Mouse (Mus musculus): ENCODE measurements around the gene Tmprss4.

Tmprss4 gene

GRCm38 (mm10) chr9:45203797-45204410, at the start of gene Tmprss4:
Gene Tmprss4 (minus strand): TSS chr9:45204092.
- no peaks in the 10 kb centered on the region for H3K36me3 ChIP-seq (ENCODE audit: control insufficient read depth, insufficient read depth, low read length, poor library complexity, severe bottlenecking)
- no peaks in the 10 kb centered on the region for H3K27me3 ChIP-seq (ENCODE audit: control insufficient read depth, insufficient read depth, low read length, poor library complexity, severe bottlenecking)
- no peak for DNase-seq (ENCODE audit: low read depth, low spot score)

DNA sequence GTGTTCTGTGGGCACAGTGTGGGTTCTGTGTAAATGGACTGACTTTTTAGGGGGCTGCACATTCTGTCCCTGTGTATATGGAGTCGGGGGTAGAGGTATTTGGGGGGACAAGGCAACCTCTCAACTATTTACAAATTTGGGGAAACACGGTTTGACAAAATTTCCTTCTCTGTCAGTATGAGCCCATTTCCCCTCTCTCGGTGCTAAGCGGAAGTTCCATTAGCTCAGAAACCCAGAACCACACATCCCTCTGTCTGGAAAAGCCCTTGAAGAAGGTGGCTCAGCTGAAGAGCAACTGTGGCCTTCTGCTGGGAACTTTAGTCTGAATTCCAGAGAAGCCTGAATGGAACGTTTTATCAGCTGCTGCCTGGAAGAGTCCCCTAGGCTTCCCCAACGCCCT, 48.5 kb upstream of the Tmprss4 start:
- H3K36me3 ChIP-seq (ENCODE audit: control insufficient read depth, insufficient read depth, low read length, poor library complexity, severe bottlenecking): peaks cover 20% of the 10 kb centered on the region
- no peak for DNase-seq (ENCODE audit: low read depth, low spot score)
- H3K27me3 ChIP-seq (ENCODE audit: control insufficient read depth, insufficient read depth, low read length, poor library complexity, severe bottlenecking): no peaks in the 10 kb centered on the region

GRCm38 (mm10) chr9:45251990-45252389, 48.1 kb upstream of the Tmprss4 start:
- no peak for DNase-seq (ENCODE audit: low read depth, low spot score)
- Histone ChIP-seq H3K36me3 (ENCODE audit: control insufficient read depth, insufficient read depth, low read length, poor library complexity, severe bottlenecking) (peaks cover 18% of the 10 kb centered on the region), H3K27me3 (ENCODE audit: control insufficient read depth, insufficient read depth, low read length, poor library complexity, severe bottlenecking) (no peaks in the 10 kb centered on the region)

GRCm38 (mm10) chr9:45251281-45251680, 47.4 kb upstream of the Tmprss4 start:
- Histone ChIP-seq H3K36me3 (ENCODE audit: control insufficient read depth, insufficient read depth, low read length, poor library complexity, severe bottlenecking) (peaks cover 18% of the 10 kb centered on the region), H3K27me3 (ENCODE audit: control insufficient read depth, insufficient read depth, low read length, poor library complexity, severe bottlenecking) (no peaks in the 10 kb centered on the region)
- no peak for DNase-seq (ENCODE audit: low read depth, low spot score)

GRCm38 (mm10) chr9:45250306-45250705, 46.4 kb upstream of the Tmprss4 start:
- DNase-seq (ENCODE audit: low read depth, low spot score): no peak
- H3K36me3 ChIP-seq (ENCODE audit: control insufficient read depth, insufficient read depth, low read length, poor library complexity, severe bottlenecking): peaks cover 9% of the 10 kb centered on the region
- H3K27me3 ChIP-seq (ENCODE audit: control insufficient read depth, insufficient read depth, low read length, poor library complexity, severe bottlenecking): no peaks in the 10 kb centered on the region

DNA sequence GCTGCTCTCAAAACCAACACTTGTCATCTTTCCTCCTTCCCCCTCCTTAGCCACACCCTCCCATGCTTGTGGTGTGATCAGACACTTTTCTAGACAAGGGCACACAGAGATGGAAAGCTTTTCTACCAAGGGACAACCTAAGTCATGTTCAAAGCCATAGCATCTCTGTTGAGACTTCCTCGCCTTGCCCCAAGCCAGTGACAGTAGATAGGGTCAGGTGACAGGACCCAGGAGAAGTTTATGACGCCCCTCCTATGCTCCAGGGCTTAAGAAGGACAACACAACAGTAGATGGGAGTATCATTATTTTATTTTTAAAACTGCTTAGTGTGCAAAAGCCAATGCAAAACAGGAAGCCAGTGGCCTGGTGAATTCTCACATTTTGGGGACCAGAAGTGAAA, 43.6 kb upstream of the Tmprss4 start:
- Histone ChIP-seq H3K36me3 (ENCODE audit: control insufficient read depth, insufficient read depth, low read length, poor library complexity, severe bottlenecking) (no peaks in the 10 kb centered on the region), H3K27me3 (ENCODE audit: control insufficient read depth, insufficient read depth, low read length, poor library complexity, severe bottlenecking) (no peaks in the 10 kb centered on the region)
- DNase-seq (ENCODE audit: low read depth, low spot score): peak; percentile 70

- Histone ChIP-seq H3K36me3 (ENCODE audit: control insufficient read depth, insufficient read depth, low read length, poor library complexity, severe bottlenecking) (no peaks in the 10 kb centered on the region), H3K27me3 (ENCODE audit: control insufficient read depth, insufficient read depth, low read length, poor library complexity, severe bottlenecking) (no peaks in the 10 kb centered on the region)
- peak; percentile 94 for DNase-seq (ENCODE audit: low read depth, low spot score)
Observed at GRCm38 (mm10) chr9:45246060-45246459, 42.2 kb upstream of the Tmprss4 start.

DNA sequence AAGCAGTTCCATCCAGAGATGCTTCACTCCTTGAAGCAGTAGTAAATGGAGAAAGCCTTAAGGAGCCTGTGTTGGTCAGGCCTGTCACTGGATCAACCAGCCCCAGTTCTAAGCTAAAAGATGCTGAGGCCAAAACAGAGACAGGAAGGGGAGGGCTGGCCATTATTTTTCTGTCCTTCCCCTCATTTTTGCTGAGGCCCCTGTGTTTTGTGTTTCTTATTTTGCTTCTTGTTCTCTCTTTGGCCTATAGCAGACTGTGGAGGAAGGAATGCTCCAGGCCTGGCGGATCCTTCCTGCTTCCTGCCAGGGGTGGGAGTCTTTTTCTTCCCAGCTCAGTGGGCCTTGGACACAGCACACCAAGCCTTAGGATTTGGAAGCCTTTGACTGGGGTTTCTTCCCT, 41.5 kb upstream of the Tmprss4 start:
- DNase-seq (ENCODE audit: low read depth, low spot score): no peak
- no peaks in the 10 kb centered on the region for H3K27me3 ChIP-seq (ENCODE audit: control insufficient read depth, insufficient read depth, low read length, poor library complexity, severe bottlenecking)
- no peaks in the 10 kb centered on the region for H3K36me3 ChIP-seq (ENCODE audit: control insufficient read depth, insufficient read depth, low read length, poor library complexity, severe bottlenecking)

DNA sequence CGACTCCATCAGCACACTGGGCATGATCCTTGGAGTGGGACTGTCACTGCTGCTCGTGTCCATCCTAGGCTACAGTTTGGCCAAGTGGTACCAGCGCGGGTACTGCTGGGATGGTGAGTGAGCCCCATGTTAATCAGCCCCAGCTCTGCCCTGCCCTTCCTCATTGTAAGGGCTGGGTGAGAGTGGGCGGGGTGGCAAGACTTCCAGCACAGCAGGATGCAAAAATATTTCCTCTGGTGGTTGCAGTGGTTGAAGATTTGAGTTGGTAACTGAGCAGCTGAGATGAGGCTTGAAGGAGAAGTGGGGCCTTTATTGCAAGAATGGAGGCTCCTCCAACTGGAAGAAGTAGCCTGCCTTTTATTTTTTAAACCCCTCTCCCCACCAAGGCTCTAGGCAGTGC, 37.5 kb upstream of the Tmprss4 start:
- H3K27me3 ChIP-seq (ENCODE audit: control insufficient read depth, insufficient read depth, low read length, poor library complexity, severe bottlenecking): no peaks in the 10 kb centered on the region
- peak; percentile 73 for DNase-seq (ENCODE audit: low read depth, low spot score)
- H3K36me3 ChIP-seq (ENCODE audit: control insufficient read depth, insufficient read depth, low read length, poor library complexity, severe bottlenecking): no peaks in the 10 kb centered on the region

DNA sequence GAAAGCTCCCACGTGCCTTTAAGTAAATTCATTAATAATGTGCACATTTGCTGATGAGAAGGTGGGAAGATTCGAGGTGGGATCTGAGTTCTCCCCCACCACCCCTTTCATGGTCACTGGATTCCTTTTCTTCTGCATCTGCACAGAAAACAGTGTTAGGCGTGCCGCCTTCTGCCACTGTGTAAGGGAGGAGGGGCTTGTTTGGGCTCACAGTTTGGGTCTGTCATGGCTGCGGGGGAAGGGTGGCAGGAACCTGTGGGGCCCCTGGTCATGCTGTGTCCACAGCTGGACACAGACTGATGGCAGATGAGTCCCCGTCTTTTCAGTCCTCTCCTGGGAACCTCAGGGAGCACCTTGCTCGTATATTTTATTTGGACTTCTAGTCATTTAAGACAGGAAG, 32.9 kb upstream of the Tmprss4 start:
- H3K36me3 ChIP-seq (ENCODE audit: control insufficient read depth, insufficient read depth, low read length, poor library complexity, severe bottlenecking): no peaks in the 10 kb centered on the region
- H3K27me3 ChIP-seq (ENCODE audit: control insufficient read depth, insufficient read depth, low read length, poor library complexity, severe bottlenecking): no peaks in the 10 kb centered on the region
- DNase-seq (ENCODE audit: low read depth, low spot score): no peak

DNA sequence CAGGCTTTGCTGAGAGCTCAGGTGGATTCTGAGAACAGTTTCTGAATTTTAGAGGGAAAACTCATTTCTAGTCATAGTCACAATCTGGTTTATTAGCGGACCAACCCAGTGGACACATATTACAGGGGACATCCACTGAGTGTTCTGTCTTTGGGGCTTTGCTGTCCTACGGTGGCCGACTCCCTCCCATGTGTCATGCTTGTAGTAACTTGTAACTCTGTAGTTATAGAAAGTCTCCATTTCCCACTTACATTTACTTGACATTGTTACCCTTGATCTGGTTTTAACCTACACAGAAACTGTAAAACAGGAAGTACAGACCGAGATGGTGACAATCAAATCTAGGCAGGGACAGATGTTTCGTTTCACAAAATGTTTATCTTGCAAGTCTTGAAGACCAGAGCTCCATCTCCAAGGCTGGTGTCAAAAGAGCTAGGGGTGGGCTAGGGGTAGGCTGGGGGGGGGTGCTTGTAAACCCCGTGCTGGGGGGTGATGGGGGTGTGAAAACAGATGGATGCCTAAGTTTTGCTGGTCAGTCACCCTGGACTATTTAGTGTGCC, 31.9 kb upstream of the Tmprss4 start:
- DNase-seq (ENCODE audit: low read depth, low spot score): peak; percentile 73
- H3K27me3 ChIP-seq (ENCODE audit: control insufficient read depth, insufficient read depth, low read length, poor library complexity, severe bottlenecking): no peaks in the 10 kb centered on the region
- H3K36me3 ChIP-seq (ENCODE audit: control insufficient read depth, insufficient read depth, low read length, poor library complexity, severe bottlenecking): no peaks in the 10 kb centered on the region

DNA sequence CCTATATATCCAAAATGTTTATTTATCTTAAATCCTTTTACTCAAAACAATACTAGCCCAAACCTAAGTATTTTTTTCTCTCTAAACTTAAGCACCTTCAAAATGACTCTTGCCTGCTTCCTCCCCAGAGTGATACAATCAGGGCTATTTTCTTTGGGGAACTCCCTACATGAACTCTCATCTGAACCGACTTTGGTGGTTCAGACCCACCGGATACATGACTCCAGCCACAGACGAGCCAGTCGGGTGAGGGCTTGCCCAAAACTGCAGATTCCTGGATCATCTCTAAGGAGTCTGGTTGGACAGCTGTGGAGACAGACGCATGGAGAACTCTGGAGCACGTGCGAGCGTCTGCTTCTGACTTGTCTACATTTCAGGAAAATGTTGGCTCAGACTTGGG, 25.5 kb upstream of the Tmprss4 start:
- Histone ChIP-seq H3K27me3 (ENCODE audit: control insufficient read depth, insufficient read depth, low read length, poor library complexity, severe bottlenecking) (no peaks in the 10 kb centered on the region), H3K36me3 (ENCODE audit: control insufficient read depth, insufficient read depth, low read length, poor library complexity, severe bottlenecking) (no peaks in the 10 kb centered on the region)
- DNase-seq (ENCODE audit: low read depth, low spot score): peak; percentile 37

- DNase-seq (ENCODE audit: low read depth, low spot score): peak; percentile 94
- Histone ChIP-seq H3K27me3 (ENCODE audit: control insufficient read depth, insufficient read depth, low read length, poor library complexity, severe bottlenecking) (no peaks in the 10 kb centered on the region), H3K36me3 (ENCODE audit: control insufficient read depth, insufficient read depth, low read length, poor library complexity, severe bottlenecking) (no peaks in the 10 kb centered on the region; the same call in 1 of the 2 replicates)
Observed at GRCm38 (mm10) chr9:45221567-45221966, 17.7 kb upstream of the Tmprss4 start.

DNA sequence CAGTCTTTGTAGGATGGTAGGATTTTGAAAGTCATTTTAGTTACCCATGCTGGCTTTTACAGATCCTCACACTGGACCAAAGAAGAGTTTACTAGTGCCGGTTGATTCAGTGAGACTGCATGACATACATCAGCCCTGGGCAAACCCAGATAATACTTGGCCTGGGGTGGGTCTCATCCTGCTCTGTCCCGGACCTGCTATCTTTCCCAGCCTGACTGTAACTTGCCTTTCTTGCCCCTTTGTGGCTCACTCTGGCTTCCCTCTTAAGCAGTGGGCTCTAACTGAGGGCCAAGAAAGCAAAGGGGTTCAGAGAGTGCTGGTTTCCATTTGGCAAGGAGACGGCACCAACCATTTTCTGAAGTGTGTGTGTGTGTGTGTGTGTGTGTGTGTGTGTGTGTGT, 15.8 kb upstream of the Tmprss4 start:
- DNase-seq (ENCODE audit: low read depth, low spot score): no peak
- Histone ChIP-seq H3K36me3 (ENCODE audit: control insufficient read depth, insufficient read depth, low read length, poor library complexity, severe bottlenecking) (no peaks in the 10 kb centered on the region; the same call in 1 of the 2 replicates), H3K27me3 (ENCODE audit: control insufficient read depth, insufficient read depth, low read length, poor library complexity, severe bottlenecking) (no peaks in the 10 kb centered on the region)

- no peaks in the 10 kb centered on the region; the same call in 1 of the 2 replicates for H3K36me3 ChIP-seq (ENCODE audit: control insufficient read depth, insufficient read depth, low read length, poor library complexity, severe bottlenecking)
- no peak for DNase-seq (ENCODE audit: low read depth, low spot score)
- no peaks in the 10 kb centered on the region for H3K27me3 ChIP-seq (ENCODE audit: control insufficient read depth, insufficient read depth, low read length, poor library complexity, severe bottlenecking)
Observed at GRCm38 (mm10) chr9:45215526-45216179, 11.8 kb upstream of the Tmprss4 start.

All from splenic B cell, adult 2 months (primary cell).